In genomic region chr4:142467920-142468319, GRCm38 (mm10) we compare ENCODE assay signal across 22 mouse cellular contexts.
DNase-seq lines count a peak whose midpoint lies in the region; ATAC-seq and TF ChIP-seq lines count a peak whose summit lies in the region.
"Had no signal": no experiment of that assay in that cellular context is flagged by ENCODE, and none has a peak within 500 bp of the region (broad histone marks: within the 10 kb centered on the region; RNA-seq: fewer than 3 reads in every experiment).

No protein-coding gene starts in this region.

- H3K36me3 ChIP-seq in forebrain, embryonic 15.5 days, result no peaks in the 10 kb centered on the region
- H3K36me3 ChIP-seq in forebrain, embryonic 10.5 days (replicated peaks), result peaks cover 39% of the 10 kb centered on the region
- peaks cover 3% of the 10 kb centered on the region; the same call in 1 of the 2 replicates for H3K36me3 ChIP-seq in midbrain, embryonic 13.5 days
- H3K36me3 ChIP-seq: heart, embryonic 13.5 days; liver, embryonic 13.5 days had no signal

- TF ChIP-seq CTCF in cerebellum, adult 2 months (IDR thresholded peaks at IDR 0.05; ENCODE audit: borderline replicate concordance, insufficient read depth, low read depth, low read length), result no peak

- no peak overlapping the region for H3K9ac ChIP-seq in forebrain, embryonic 15.5 days (replicated peaks)
- no peak overlapping the region for H3K9ac ChIP-seq in midbrain, embryonic 13.5 days (replicated peaks)
- H3K9ac ChIP-seq: heart, embryonic 13.5 days; limb, embryonic 12.5 days; liver, embryonic 13.5 days; lung, embryonic 14.5 days had no signal

- no peak overlapping the region for H3K4me2 ChIP-seq in forebrain, embryonic 15.5 days (replicated peaks)
- no peak overlapping the region for H3K4me2 ChIP-seq in midbrain, embryonic 13.5 days (replicated peaks)
- H3K4me2 ChIP-seq: heart, embryonic 13.5 days; limb, embryonic 12.5 days; liver, embryonic 13.5 days; lung, embryonic 14.5 days had no signal

- TF ChIP-seq POLR2A in cerebellum, adult 2 months (IDR thresholded peaks at IDR 0.05; ENCODE audit: borderline replicate concordance, insufficient read depth, low read length), result no peak

- H3K4me1 ChIP-seq in forebrain, embryonic 15.5 days, result peaks cover 12% of the 10 kb centered on the region
- H3K4me1 ChIP-seq in forebrain, embryonic 10.5 days, result 0 out of 2 replicates have a peak, but pooled peaks cover 7% of the 10 kb centered on the region
- peaks cover 34% of the 10 kb centered on the region for H3K4me1 ChIP-seq in cerebellum, adult 2 months (ENCODE audit: control insufficient read depth, insufficient read depth, low read length)
- H3K4me1 ChIP-seq in midbrain, embryonic 13.5 days (replicated peaks), result peaks cover 12% of the 10 kb centered on the region
- H3K4me1 ChIP-seq: heart, embryonic 13.5 days; limb, embryonic 12.5 days; liver, embryonic 13.5 days had no signal

- no peaks in the 10 kb centered on the region for H3K27me3 ChIP-seq in forebrain, embryonic 15.5 days
- H3K27me3 ChIP-seq in forebrain, embryonic 10.5 days (ENCODE audit: poor library complexity, severe bottlenecking), result no peaks in the 10 kb centered on the region
- no peaks in the 10 kb centered on the region for H3K27me3 ChIP-seq in cerebellum, adult 2 months (ENCODE audit: control insufficient read depth, insufficient read depth, low read length)
- no peaks in the 10 kb centered on the region for H3K27me3 ChIP-seq in midbrain, embryonic 13.5 days
- H3K27me3 ChIP-seq: CH12.LX; heart, embryonic 13.5 days; limb, embryonic 12.5 days; liver, embryonic 13.5 days had no signal

- 48% methylated on average over 6 of the region's 6 CpGs for WGBS in forebrain, embryonic 15.5 days
- WGBS in forebrain, embryonic 10.5 days, result 74% methylated on average over 6 of the region's 6 CpGs
- 15% methylated on average over 6 of the region's 6 CpGs for WGBS in cerebellum, adult 2 months
- WGBS in midbrain, embryonic 13.5 days, result 37% methylated on average over 6 of the region's 6 CpGs

- no peaks in the 10 kb centered on the region for H3K9me3 ChIP-seq in forebrain, embryonic 15.5 days
- H3K9me3 ChIP-seq in forebrain, embryonic 10.5 days, result no peaks in the 10 kb centered on the region
- no peaks in the 10 kb centered on the region for H3K9me3 ChIP-seq in midbrain, embryonic 13.5 days
- H3K9me3 ChIP-seq: heart, embryonic 13.5 days; limb, embryonic 12.5 days had no signal

- peak overlapping the region; percentile 19; the same call in 1 of the 2 replicates for H3K27ac ChIP-seq in forebrain, embryonic 15.5 days (replicated peaks)
- no peak overlapping the region for H3K27ac ChIP-seq in forebrain, embryonic 10.5 days
- no peak overlapping the region for H3K27ac ChIP-seq in cerebellum, adult 2 months (ENCODE audit: insufficient read depth, low read length)
- 0 out of 2 replicates have a peak overlapping the region, but pooled peaks have one; percentile 49 for H3K27ac ChIP-seq in midbrain, embryonic 13.5 days
- H3K27ac ChIP-seq: heart, embryonic 13.5 days; left cerebral cortex, adult 2 months; limb, embryonic 12.5 days; liver, embryonic 13.5 days had no signal

- H3K4me3 ChIP-seq in forebrain, embryonic 15.5 days, result no peak overlapping the region
- no peak overlapping the region for H3K4me3 ChIP-seq in forebrain, embryonic 10.5 days
- no peak overlapping the region for H3K4me3 ChIP-seq in cerebellum, adult 2 months (replicated peaks; ENCODE audit: insufficient read depth, low read depth, low read length)
- no peak overlapping the region for H3K4me3 ChIP-seq in midbrain, embryonic 13.5 days (replicated peaks)
- H3K4me3 ChIP-seq: heart, embryonic 13.5 days; left cerebral cortex, adult 2 months; limb, embryonic 12.5 days; liver, embryonic 13.5 days had no signal

- no peak for DNase-seq in forebrain, embryonic 10.5 days (ENCODE audit: extremely low spot score, low spot score)
- DNase-seq in cerebellum, adult 2 months, result peak; percentile 48 to 66
- peak; percentile 54 to 59 for DNase-seq in cerebellum, postnatal 36 days
- no peak for DNase-seq in adrenal gland, adult 18-20 months (ENCODE audit: low spot score in 2 of 2)
- DNase-seq in lung, postnatal 10 days, result no peak
- DNase-seq: embryo, embryonic 11 days; gastrocnemius, postnatal 10 days; heart, adult 18-20 months; kidney, adult 9 months; kidney, postnatal 36 days; layer of hippocampus, adult 9-11 months; liver, embryonic 13.5 days; lung, embryonic 14.5 days; lung, postnatal 4 days; right cerebral cortex, postnatal 25 days; thymus, adult 2 months had no signal

- ATAC-seq in forebrain, embryonic 15.5 days (replicated peaks), result no peak
- ATAC-seq in midbrain, embryonic 13.5 days, result no peak

Comparison
In these comparisons a context has a peak if more than half of its experiments do, and no peak if none do; other contexts are left out.
1. H3K27ac ChIP-seq: peak in forebrain, embryonic 15.5 days (single experiment) and midbrain, embryonic 13.5 days (single experiment); none in forebrain, embryonic 10.5 days (single experiment) and cerebellum, adult 2 months (single experiment).
2. DNase-seq: peak in cerebellum, adult 2 months (2 of 2) and cerebellum, postnatal 36 days (2 of 2); none in forebrain, embryonic 10.5 days (single experiment), adrenal gland, adult 18-20 months (0 of 2) and lung, postnatal 10 days (single experiment).